Mouse (Mus musculus) embryonic stem cell, embryonic (primary cell): Measurements from ENCODE around the gene Tbl3.

Experiments
- CTCF ChIA-PET, 4 experiments: fragments of 300-600 bp in 2 of 4; fragments of 350-600 bp in 2 of 4; sonication (Branson Sonifier 250); formaldehyde crosslinking; loops; one replicate each; lab custom pipeline; 2022; ENCODE audit warnings: inconsistent platforms in 2 of 4; lab: Charles Lee
- POLR2A ChIA-PET, 4 experiments: fragments of 300-600 bp in 2 of 4; fragments of 350-600 bp in 2 of 4; sonication (Branson Sonifier 250); formaldehyde crosslinking; loops; one replicate each; lab custom pipeline; 2022; ENCODE audit warnings: antibody characterized with exemption in 4 of 4, inconsistent platforms in 1 of 4; lab: Charles Lee

The Tbl3 gene

DNA sequence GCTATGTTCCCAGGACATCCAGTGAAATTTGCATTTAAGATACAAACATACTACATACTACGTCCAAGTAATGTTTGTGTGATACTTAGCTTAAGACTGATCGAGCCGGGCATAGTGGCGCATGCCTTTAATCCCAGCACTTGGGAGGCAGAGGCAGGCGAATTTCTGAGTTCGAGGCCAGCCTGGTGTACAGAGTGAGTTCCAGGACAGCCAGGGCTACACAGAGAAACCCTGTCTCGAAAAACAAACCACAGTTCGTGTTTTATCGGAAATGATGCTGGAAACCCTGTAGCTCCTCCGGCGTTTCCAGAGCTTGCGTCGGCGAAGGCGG lies 38.3 kb downstream of the Tbl3 start:
- ChIA-PET POLR2A (interaction anchor here (0.6 to 8.9 kb wide), 104 partner anchors 8 to 527 kb away, joined by 3 to 182 read pairs (median 5); partner anchors contain the start of genes Nthl1 (in 4 of the 4), Tsc2 (in 4 of the 4), Mlst8 (in 3 of the 4) and Pkd1 (in 3 of the 4)), CTCF (interaction anchor here in 3 of 4 experiments (0.7 to 3.0 kb wide), 22 partner anchors 9 to 318 kb away, joined by 3 to 15 read pairs (median 3); partner anchors contain the start of genes Nthl1 (in 2 of the 3), Pkd1 (in 2 of the 3), Tbl3 (in 2 of the 3) and Tsc2 (in 2 of the 3))

- CTCF ChIA-PET, result interaction anchor here (0.6 to 3.0 kb wide), 40 partner anchors 8 to 1536 kb away, joined by 3 to 21 read pairs (median 4); partner anchors contain the start of genes Nthl1 (in 4 of the 4), Tsc2 (in 3 of the 4), Npw (in 2 of the 4) and Pkd1 (in 2 of the 4)
- POLR2A ChIA-PET, result interaction anchor here (0.5 to 8.9 kb wide), 59 partner anchors 8 to 909 kb away, joined by 3 to 182 read pairs (median 4); partner anchors contain the start of genes Npw (in 4 of the 4), Nthl1 (in 4 of the 4), Tsc2 (in 4 of the 4) and Pkd1 (in 3 of the 4)
Measured at GRCm38 (mm10) chr17:24667416-24667815, 40.0 kb downstream of the Tbl3 start.

GRCm38 (mm10) chr17:24667011-24667410 lies 40.4 kb downstream of the Tbl3 start:
- CTCF ChIA-PET, result interaction anchor here (0.6 to 3.0 kb wide), 37 partner anchors 8 to 1536 kb away, joined by 3 to 21 read pairs (median 5); partner anchors contain the start of genes Nthl1 (in 4 of the 4), Tsc2 (in 3 of the 4), Npw (in 2 of the 4) and Pkd1 (in 2 of the 4)
- POLR2A ChIA-PET, result interaction anchor here (0.5 to 8.9 kb wide), 48 partner anchors 9 to 908 kb away, joined by 3 to 182 read pairs (median 4); partner anchors contain the start of genes Nthl1 (in 4 of the 4), Tsc2 (in 4 of the 4), Npw (in 3 of the 4) and Pkd1 (in 3 of the 4)

- ChIA-PET CTCF (interaction anchor here in 3 of 4 experiments (0.6 to 3.8 kb wide), 7 partner anchors 8 to 64 kb away, joined by 3 to 21 read pairs (median 3); partner anchors contain the start of genes Slc9a3r2 (in 1 of the 3), Tbl3 (in 1 of the 3) and Zfp598 (in 1 of the 3)), POLR2A (interaction anchor here (0.6 to 3.9 kb wide), 35 partner anchors 9 to 244 kb away, joined by 3 to 41 read pairs (median 6); partner anchors contain the start of genes Nthl1 (in 3 of the 4), Traf7 (in 3 of the 4), Tsc2 (in 3 of the 4) and Zfp598 (in 3 of the 4))
Measured at GRCm38 (mm10) chr17:24658017-24658758, 49.3 kb downstream of the Tbl3 start, which contains the start of gene Npw. Gene Npw, minus strand, starts transcription at chr17:24658457.

GRCm38 (mm10) chr17:24654969-24655368 lies 52.5 kb downstream of the Tbl3 start:
- POLR2A ChIA-PET, result interaction anchor here in 1 of 4 experiments (0.7 to 3.5 kb wide), 10 partner anchors 11 to 601 kb away, joined by 3 to 14 read pairs (median 3); partner anchors contain the start of genes Syngr3, Traf7 and Zfp598
- CTCF ChIA-PET, result interaction anchor here in 2 of 4 experiments (1.0 to 2.0 kb wide), 6 partner anchors 14 to 115 kb away, joined by 3 to 8 read pairs (median 6); partner anchors contain the start of genes Nthl1 (in 1 of the 2), Tsc2 (in 1 of the 2) and Zfp598 (in 1 of the 2)

GRCm38 (mm10) chr17:24653967-24654710 lies 53.3 kb downstream of the Tbl3 start:
- POLR2A ChIA-PET, result interaction anchor here (0.7 to 3.1 kb wide), 16 partner anchors 10 to 1505 kb away, joined by 3 to 13 read pairs (median 3); partner anchors contain the start of genes Nthl1 (in 2 of the 4), Traf7 (in 2 of the 4), Tsc2 (in 2 of the 4) and Zfp598 (in 2 of the 4)
- CTCF ChIA-PET, result interaction anchor here in 3 of 4 experiments (0.5 to 2.0 kb wide), 15 partner anchors 13 to 1578 kb away, joined by 3 to 15 read pairs (median 4); partner anchors contain the start of genes Zfp598 (in 2 of the 3), E4f1 (in 1 of the 3), Mlst8 (in 1 of the 3) and Nthl1 (in 1 of the 3)

DNA sequence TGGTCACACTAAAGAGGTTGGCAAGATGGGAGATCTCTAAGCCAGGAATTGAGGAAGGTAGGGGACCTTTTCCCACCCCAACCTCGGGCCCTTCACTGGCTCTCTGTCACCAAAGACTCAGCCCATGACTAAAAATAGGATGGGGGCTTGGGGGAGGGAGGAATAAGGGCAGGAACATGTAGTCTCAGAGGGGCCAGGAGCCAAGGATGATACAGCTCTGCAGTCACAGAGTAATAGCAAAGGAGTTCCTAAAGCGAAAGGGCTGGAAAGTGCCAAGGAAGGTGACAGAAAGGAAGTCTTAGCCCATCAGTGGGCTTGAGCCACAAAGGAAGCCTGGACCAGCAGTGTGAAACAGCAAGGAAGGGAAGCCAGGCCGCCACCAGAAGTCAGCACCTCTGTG lies 55.6 kb downstream of the Tbl3 start:
- POLR2A ChIA-PET, result interaction anchor here in 3 of 4 experiments (0.6 to 3.5 kb wide), 14 partner anchors 10 to 277 kb away, joined by 3 to 19 read pairs (median 5); partner anchors contain the start of genes Pkd1 (in 2 of the 3), Traf7 (in 2 of the 3), Zfp598 (in 2 of the 3) and Msrb1 (in 1 of the 3)
- CTCF ChIA-PET, result interaction anchor here in 2 of 4 experiments (0.7 to 2.0 kb wide), 4 partner anchors 23 to 112 kb away, joined by 3 to 7 read pairs (median 4); no protein-coding TSS in a partner anchor

- CTCF ChIA-PET, result interaction anchor here in 3 of 4 experiments (0.6 to 2.0 kb wide), 8 partner anchors 7 to 189 kb away, joined by 3 to 7 read pairs (median 3); partner anchors contain the start of gene Npw (in 1 of the 3)
- POLR2A ChIA-PET, result interaction anchor here in 3 of 4 experiments (0.6 to 3.5 kb wide), 25 partner anchors 9 to 920 kb away, joined by 3 to 21 read pairs (median 5); partner anchors contain the start of genes Nthl1 (in 2 of the 3), Pkd1 (in 2 of the 3), Traf7 (in 2 of the 3) and Tsc2 (in 2 of the 3)
Measured at GRCm38 (mm10) chr17:24650766-24651165, 56.7 kb downstream of the Tbl3 start.

DNA sequence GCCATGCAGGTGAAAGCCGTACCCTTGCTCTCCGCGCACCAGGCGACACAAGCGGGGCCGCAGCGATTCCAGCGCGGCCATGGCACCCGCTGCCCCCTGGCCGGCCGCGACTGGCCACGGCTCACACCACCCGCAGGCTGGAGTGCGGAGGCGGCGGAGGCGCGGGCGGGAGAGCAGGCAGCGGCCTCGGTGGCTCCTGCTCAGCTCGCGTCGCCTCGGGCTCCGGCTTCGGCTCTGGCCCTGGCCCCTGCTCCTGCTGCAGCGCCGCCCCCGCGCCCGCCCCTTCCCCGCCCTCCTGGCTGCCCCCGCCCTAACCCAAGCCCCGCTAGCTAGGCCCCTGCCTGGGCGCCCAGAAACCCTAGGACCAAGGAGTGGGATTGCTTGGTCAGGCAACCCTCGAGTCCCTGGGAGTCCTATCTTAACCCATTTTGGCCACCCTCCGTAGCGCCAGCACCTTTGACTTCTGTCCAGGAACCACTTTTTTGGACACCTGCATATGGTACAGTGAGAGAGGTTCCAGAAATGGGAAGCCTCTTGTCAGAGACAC lies 57.3 kb downstream of the Tbl3 start, which contains the start of gene Slc9a3r2:
Gene Slc9a3r2, minus strand, starts transcription at position 258 of the 547 bp plus-strand sequence.
- CTCF ChIA-PET, result interaction anchor here in 3 of 4 experiments (0.6 to 1.2 kb wide), 7 partner anchors 8 to 1422 kb away, joined by 3 to 6 read pairs (median 3); partner anchors contain the start of genes Npw (in 1 of the 3), Nthl1 (in 1 of the 3), Tsc2 (in 1 of the 3) and Zfp598 (in 1 of the 3)
- POLR2A ChIA-PET, result interaction anchor here in 3 of 4 experiments (0.6 to 3.5 kb wide), 24 partner anchors 8 to 921 kb away, joined by 3 to 21 read pairs (median 5); partner anchors contain the start of genes Nthl1 (in 3 of the 3), Tsc2 (in 3 of the 3), Pkd1 (in 2 of the 3) and Traf7 (in 2 of the 3)

DNA sequence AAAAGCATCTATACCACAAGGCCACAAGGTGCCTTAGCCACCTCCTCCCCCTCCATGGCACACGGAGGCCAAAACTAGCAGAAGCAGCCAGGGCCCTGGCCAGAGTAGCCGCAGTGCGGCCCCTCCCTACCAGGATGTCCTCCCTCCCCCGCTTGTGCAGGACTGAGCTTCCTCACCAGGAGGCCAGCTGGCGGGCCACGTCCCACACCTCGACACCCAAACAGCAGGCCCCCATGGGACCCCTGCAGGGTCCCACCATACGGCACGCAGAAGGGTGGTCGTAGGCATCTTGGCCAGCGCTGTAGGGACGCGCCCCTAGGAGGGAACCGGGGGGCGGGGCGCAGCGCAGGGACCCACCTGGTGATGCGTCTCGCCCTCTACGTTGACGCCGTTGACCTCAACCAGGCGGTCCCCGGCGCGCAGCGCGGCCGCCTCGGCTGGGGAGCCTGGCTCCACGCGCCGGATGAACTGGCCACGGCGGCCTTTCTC lies 57.8 kb downstream of the Tbl3 start:
- ChIA-PET POLR2A (interaction anchor here in 3 of 4 experiments (0.6 to 3.5 kb wide), 22 partner anchors 10 to 921 kb away, joined by 3 to 21 read pairs (median 5); partner anchors contain the start of genes Nthl1 (in 3 of the 3), Tsc2 (in 3 of the 3), Pkd1 (in 2 of the 3) and Traf7 (in 2 of the 3)), CTCF (interaction anchor here in 2 of 4 experiments (0.6 to 1.2 kb wide), 4 partner anchors 17 to 1422 kb away, joined by 3 to 6 read pairs (median 4); partner anchors contain the start of genes Nthl1 (in 1 of the 2), Tsc2 (in 1 of the 2) and Zfp598 (in 1 of the 2))

DNA sequence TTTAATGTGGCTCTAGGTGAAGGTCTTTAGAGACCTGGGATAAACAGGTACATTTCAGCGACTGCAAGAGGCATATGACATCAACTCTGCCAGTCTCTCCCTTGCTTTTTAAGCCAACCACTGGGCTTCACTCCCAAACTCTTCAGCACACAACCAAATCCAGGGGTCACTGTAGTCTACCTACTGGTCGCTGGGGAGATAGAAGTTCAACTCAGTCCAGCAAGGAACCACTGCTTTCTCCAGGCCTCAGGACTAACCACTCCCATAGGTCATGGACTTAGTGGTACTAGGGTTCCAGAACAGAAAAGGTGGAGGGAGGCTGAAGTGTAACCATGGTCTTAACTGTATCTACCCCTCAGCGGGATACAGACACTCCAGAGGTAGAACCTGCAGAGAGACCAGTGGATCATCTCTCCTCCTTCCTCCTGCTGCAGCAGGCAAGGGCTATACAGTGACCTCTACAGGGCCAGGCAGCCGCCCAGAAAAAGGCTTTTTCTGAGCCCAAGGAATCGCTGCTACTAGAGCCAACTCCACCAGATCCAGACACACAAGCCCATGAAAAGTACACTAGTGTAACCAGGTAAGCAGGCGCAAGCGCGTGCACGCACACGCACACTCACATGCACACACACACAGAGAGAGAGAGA lies 58.6 kb downstream of the Tbl3 start:
- CTCF ChIA-PET, result no interaction called here
- POLR2A ChIA-PET, result interaction anchor here in 2 of 4 experiments (1.0 to 2.9 kb wide), 8 partner anchors 9 to 100 kb away, joined by 3 to 21 read pairs (median 10); partner anchors contain the start of genes Pkd1 (in 2 of the 2), Nthl1 (in 1 of the 2), Tsc2 (in 1 of the 2) and Zfp598 (in 1 of the 2)
